Mouse (Mus musculus): ENCODE measurements around the gene Col11a2. TPM values are rescaled to one million over a fixed set of nuclear protein-coding genes. Genes with fewer than 3 reads are reported as not detected.
A peak's percentile ranks its signal among the peaks of the same experiment; 100 is the strongest.
"Not testable (repeated sequence)": the region's sequence is repeated elsewhere in the genome, so short reads cannot be mapped to it uniquely, and the experiment has no call there.

Col11a2 gene
- polyA plus RNA-seq, 1 experiment: 15.2 TPM

GRCm38 (mm10) chr17:34000150-34000537, 39.1 kb upstream of the Col11a2 start, which contains the start of gene H2-K1:
Gene H2-K1 (minus strand): TSS chr17:34000347.
- under 1% methylated on average over 30 of the region's 30 CpGs for WGBS
- TF ChIP-seq POLR2A (IDR thresholded peaks at IDR 0.05; ENCODE audit: borderline replicate concordance, insufficient read depth, low read length) (peak; percentile 45; the same call in 1 of the 2 replicates), CTCF (IDR thresholded peaks at IDR 0.05; ENCODE audit: borderline replicate concordance, insufficient read depth, low read depth, low read length) (no peak)
- Histone ChIP-seq H3K4me1 (ENCODE audit: control insufficient read depth, insufficient read depth, low read length) (0 out of 2 replicates have a peak, but pooled peaks cover 2% of the 10 kb centered on the region), H3K27ac (ENCODE audit: insufficient read depth, low read length) (no peak within 1 kb of the TSS), H3K4me3 (replicated peaks; ENCODE audit: insufficient read depth, low read depth, low read length) (peak within 1 kb of the TSS; percentile 47), H3K27me3 (ENCODE audit: control insufficient read depth, insufficient read depth, low read length) (peaks cover 3% of the 10 kb centered on the region)
- peak; percentile 54 to 64 for DNase-seq

- H3K4me1 ChIP-seq (ENCODE audit: control insufficient read depth, insufficient read depth, low read length); DNase-seq; H3K27me3 ChIP-seq (ENCODE audit: control insufficient read depth, insufficient read depth, low read length); H3K4me3 ChIP-seq (replicated peaks; ENCODE audit: insufficient read depth, low read depth, low read length); H3K27ac ChIP-seq (ENCODE audit: insufficient read depth, low read length): not testable (repeated sequence)
- WGBS: 58% methylated on average over 2 of the region's 2 CpGs
These were observed 38.4 kb upstream of the Col11a2 start for GRCm38 (mm10) chr17:34000796-34001195.

GRCm38 (mm10) chr17:34003426-34003825, 35.8 kb upstream of the Col11a2 start:
- TF ChIP-seq CTCF (IDR thresholded peaks at IDR 0.05; ENCODE audit: borderline replicate concordance, insufficient read depth, low read depth, low read length) (peak; percentile 56), POLR2A (IDR thresholded peaks at IDR 0.05; ENCODE audit: borderline replicate concordance, insufficient read depth, low read length) (no peak)
- peaks cover 3% of the 10 kb centered on the region for H3K27me3 ChIP-seq (ENCODE audit: control insufficient read depth, insufficient read depth, low read length)
- H3K4me1 ChIP-seq (ENCODE audit: control insufficient read depth, insufficient read depth, low read length): 0 out of 2 replicates have a peak, but pooled peaks cover 2% of the 10 kb centered on the region
- 7% methylated on average over 5 of the region's 5 CpGs for WGBS
- no peak overlapping the region for H3K4me3 ChIP-seq (replicated peaks; ENCODE audit: insufficient read depth, low read depth, low read length)
- peak in 1 of 2 experiments; percentile 32 for DNase-seq
- H3K27ac ChIP-seq (ENCODE audit: insufficient read depth, low read length): no peak overlapping the region

GRCm38 (mm10) chr17:34006570-34006969, 32.7 kb upstream of the Col11a2 start:
- 27% methylated on average over 2 of the region's 2 CpGs for WGBS
- Histone ChIP-seq H3K4me1 (ENCODE audit: control insufficient read depth, insufficient read depth, low read length) (no peaks in the 10 kb centered on the region), H3K4me3 (replicated peaks; ENCODE audit: insufficient read depth, low read depth, low read length) (no peak overlapping the region), H3K27ac (ENCODE audit: insufficient read depth, low read length) (no peak overlapping the region), H3K27me3 (ENCODE audit: control insufficient read depth, insufficient read depth, low read length) (no peaks in the 10 kb centered on the region)
- DNase-seq: no peak
- TF ChIP-seq POLR2A (IDR thresholded peaks at IDR 0.05; ENCODE audit: borderline replicate concordance, insufficient read depth, low read length): no peak
- no peak for TF ChIP-seq CTCF (IDR thresholded peaks at IDR 0.05; ENCODE audit: borderline replicate concordance, insufficient read depth, low read depth, low read length)

- Histone ChIP-seq H3K4me1 (ENCODE audit: control insufficient read depth, insufficient read depth, low read length) (no peaks in the 10 kb centered on the region), H3K27me3 (ENCODE audit: control insufficient read depth, insufficient read depth, low read length) (no peaks in the 10 kb centered on the region), H3K27ac (ENCODE audit: insufficient read depth, low read length) (no peak overlapping the region), H3K4me3 (replicated peaks; ENCODE audit: insufficient read depth, low read depth, low read length) (no peak overlapping the region)
- 76% methylated on average over 5 of the region's 5 CpGs for WGBS
- no peak for DNase-seq
- TF ChIP-seq CTCF (IDR thresholded peaks at IDR 0.05; ENCODE audit: borderline replicate concordance, insufficient read depth, low read depth, low read length): no peak
- TF ChIP-seq POLR2A (IDR thresholded peaks at IDR 0.05; ENCODE audit: borderline replicate concordance, insufficient read depth, low read length): no peak
These were observed 29.1 kb upstream of the Col11a2 start for GRCm38 (mm10) chr17:34010156-34010555.

GRCm38 (mm10) chr17:34013436-34013835, 25.8 kb upstream of the Col11a2 start:
- DNase-seq: no peak
- Histone ChIP-seq H3K27me3 (ENCODE audit: control insufficient read depth, insufficient read depth, low read length) (no peaks in the 10 kb centered on the region), H3K27ac (ENCODE audit: insufficient read depth, low read length) (no peak overlapping the region), H3K4me1 (ENCODE audit: control insufficient read depth, insufficient read depth, low read length) (no peaks in the 10 kb centered on the region), H3K4me3 (replicated peaks; ENCODE audit: insufficient read depth, low read depth, low read length) (no peak overlapping the region)
- TF ChIP-seq CTCF (IDR thresholded peaks at IDR 0.05; ENCODE audit: borderline replicate concordance, insufficient read depth, low read depth, low read length): no peak
- no peak for TF ChIP-seq POLR2A (IDR thresholded peaks at IDR 0.05; ENCODE audit: borderline replicate concordance, insufficient read depth, low read length)
- WGBS: 90% methylated on average over 8 of the region's 8 CpGs

- Histone ChIP-seq H3K27ac (ENCODE audit: insufficient read depth, low read length) (no peak overlapping the region), H3K4me3 (replicated peaks; ENCODE audit: insufficient read depth, low read depth, low read length) (no peak overlapping the region), H3K4me1 (ENCODE audit: control insufficient read depth, insufficient read depth, low read length) (peaks cover 7% of the 10 kb centered on the region; the same call in 1 of the 2 replicates), H3K27me3 (ENCODE audit: control insufficient read depth, insufficient read depth, low read length) (no peaks in the 10 kb centered on the region)
- DNase-seq: no peak
- TF ChIP-seq POLR2A (IDR thresholded peaks at IDR 0.05; ENCODE audit: borderline replicate concordance, insufficient read depth, low read length) (no peak), CTCF (IDR thresholded peaks at IDR 0.05; ENCODE audit: borderline replicate concordance, insufficient read depth, low read depth, low read length) (no peak)
- 90% methylated on average over 23 of the region's 23 CpGs for WGBS
These were observed 17.5 kb upstream of the Col11a2 start for GRCm38 (mm10) chr17:34021539-34022413.

GRCm38 (mm10) chr17:34022414-34022783, 16.8 kb upstream of the Col11a2 start:
- Histone ChIP-seq H3K4me3 (replicated peaks; ENCODE audit: insufficient read depth, low read depth, low read length) (no peak overlapping the region), H3K4me1 (ENCODE audit: control insufficient read depth, insufficient read depth, low read length) (peaks cover 11% of the 10 kb centered on the region), H3K27ac (ENCODE audit: insufficient read depth, low read length) (no peak overlapping the region), H3K27me3 (ENCODE audit: control insufficient read depth, insufficient read depth, low read length) (no peaks in the 10 kb centered on the region)
- TF ChIP-seq POLR2A (IDR thresholded peaks at IDR 0.05; ENCODE audit: borderline replicate concordance, insufficient read depth, low read length): no peak
- no peak for TF ChIP-seq CTCF (IDR thresholded peaks at IDR 0.05; ENCODE audit: borderline replicate concordance, insufficient read depth, low read depth, low read length)
- DNase-seq: no peak
- WGBS: 84% methylated on average over 14 of the region's 14 CpGs
